Mouse (Mus musculus): ENCODE measurements around the gene Acsl5. TPM values are rescaled to one million over a fixed set of nuclear protein-coding genes. Genes with fewer than 3 reads are reported as not detected.

Gene Acsl5
- total RNA-seq (2021) (10 to 100 TPM; 12.5 to 14.7 TPM), polyA plus RNA-seq (2012; rRNA removed) (8.0 and 9.0 TPM in 2 replicates)
- long read RNA-seq, full-length matches to known transcripts: 13 of 15 reads
- long read RNA-seq, partial matches to known transcripts: 0 of 15 reads
- long read RNA-seq, other reads (novel, unspliced or antisense): 2 of 15 reads

DNA sequence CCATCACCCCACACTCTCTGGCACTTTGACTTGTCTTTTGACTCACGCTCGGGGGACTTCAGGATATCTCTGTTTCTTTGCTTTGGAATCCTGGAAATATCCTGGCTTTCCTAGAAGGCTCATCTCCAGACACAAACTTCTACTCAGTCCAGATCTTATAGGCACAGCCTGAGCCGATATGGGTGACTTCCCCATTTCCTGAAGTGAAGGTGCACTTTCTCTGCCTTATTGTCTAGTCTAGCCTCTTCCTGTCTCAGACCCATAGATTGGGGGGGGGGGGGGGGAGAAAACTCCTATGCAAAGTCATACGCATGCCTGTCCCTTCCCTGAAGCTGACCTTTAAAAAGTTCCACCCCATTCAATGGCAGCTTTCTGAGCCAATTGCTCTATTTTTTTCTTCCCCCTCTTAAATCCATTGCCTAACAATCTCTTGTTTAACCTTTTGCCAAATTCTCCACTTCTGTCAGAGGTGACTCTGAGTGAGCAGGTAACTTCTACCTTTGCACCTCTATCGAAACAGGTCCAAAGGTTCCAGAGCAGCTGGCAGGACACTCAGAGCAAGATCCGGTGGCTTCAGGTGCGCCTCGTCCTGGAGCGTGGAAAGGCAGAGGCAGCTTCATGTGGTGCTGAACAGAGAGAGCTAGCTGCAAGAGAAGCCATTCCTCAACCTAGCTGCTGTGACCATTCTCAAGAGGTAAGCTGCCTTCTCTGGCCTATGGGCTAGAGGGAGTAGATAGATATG lies at the start of gene Acsl5:
TSS of gene Acsl5 (plus strand) at position 556 of the 742 bp plus-strand sequence.
- WGBS: 84% methylated on average over 9 of the region's 9 CpGs
- DNase-seq: no peak
- H3K36me3 ChIP-seq (ENCODE audit: control insufficient read depth, insufficient read depth, low read length): no peaks in the 10 kb centered on the region
- H3K27me3 ChIP-seq (ENCODE audit: control insufficient read depth, insufficient read depth, low read length): no peaks in the 10 kb centered on the region
- no peak within 1 kb of the TSS for H3K9ac ChIP-seq (ENCODE audit: low read depth, low read length)
- intact Hi-C loops (cut with DNase I): loop anchor here (2.0 kb wide), 2 partner anchors 33 to 65 kb away; partner anchors contain the start of genes Vti1a and Zdhhc6
- H3K4me3 ChIP-seq: no peak within 1 kb of the TSS
- no peak for TF ChIP-seq POLR2A (IDR thresholded peaks at IDR 0.05; ENCODE audit: insufficient read depth, low read depth, low read length)
- TF ChIP-seq CTCF (IDR thresholded peaks at IDR 0.05): no peak
- no peak for TF ChIP-seq EP300 (IDR thresholded peaks at IDR 0.05; ENCODE audit: insufficient read depth, low read depth, low read length)
- H3K27ac ChIP-seq: no peak within 1 kb of the TSS
- H3K4me1 ChIP-seq (ENCODE audit: control insufficient read depth, insufficient read depth, low read length): no peaks in the 10 kb centered on the region
- no peaks in the 10 kb centered on the region for H3K79me2 ChIP-seq (replicated peaks; ENCODE audit: control insufficient read depth, insufficient read depth, low read length)

DNA sequence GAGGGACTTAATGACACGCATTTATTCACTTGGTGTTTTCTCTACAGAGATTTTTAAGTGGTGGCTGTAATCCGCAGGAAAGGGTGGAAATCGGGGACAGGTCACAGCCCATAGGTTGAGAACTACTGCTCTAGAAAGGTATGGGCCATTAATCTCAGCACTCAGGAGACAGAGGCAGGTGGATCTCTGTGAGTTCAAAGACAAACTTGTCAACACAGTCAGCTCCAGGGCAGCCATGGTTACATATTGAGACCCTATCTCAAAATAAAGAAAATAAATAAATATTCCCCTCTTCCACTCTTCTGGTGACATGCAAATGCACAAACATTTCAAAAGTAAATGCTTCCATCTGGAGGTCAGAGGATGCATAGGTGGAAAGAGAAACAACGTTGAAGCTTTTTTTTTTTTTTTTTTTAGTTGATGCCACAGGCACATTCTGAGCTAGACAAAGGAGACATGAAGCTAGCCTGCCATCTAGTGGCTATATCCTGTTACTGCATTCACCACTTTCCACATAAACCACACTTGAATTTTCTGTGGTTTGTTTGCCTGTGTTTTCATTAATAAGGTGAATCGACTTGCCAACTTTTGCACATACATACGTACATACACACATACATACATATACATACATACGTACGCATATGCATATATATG lies 45.1 kb upstream of the Acsl5 start:
- no peaks in the 10 kb centered on the region for H3K36me3 ChIP-seq (ENCODE audit: control insufficient read depth, insufficient read depth, low read length)
- no peaks in the 10 kb centered on the region for H3K4me1 ChIP-seq (ENCODE audit: control insufficient read depth, insufficient read depth, low read length)
- TF ChIP-seq EP300 (IDR thresholded peaks at IDR 0.05; ENCODE audit: insufficient read depth, low read depth, low read length) (no peak), CTCF (IDR thresholded peaks at IDR 0.05) (peak; percentile 87), POLR2A (IDR thresholded peaks at IDR 0.05; ENCODE audit: insufficient read depth, low read depth, low read length) (no peak)
- intact Hi-C loops (cut with DNase I): loop anchor here (2.0 kb wide), 1 partner anchor 1162 kb away; the partner anchor contains the start of gene Adra2a
- no peaks in the 10 kb centered on the region for H3K27me3 ChIP-seq (ENCODE audit: control insufficient read depth, insufficient read depth, low read length)
- no peak overlapping the region for H3K9ac ChIP-seq (ENCODE audit: low read depth, low read length)
- H3K4me3 ChIP-seq: no peak overlapping the region
- WGBS: 38% methylated on average over 8 of the region's 8 CpGs
- no peaks in the 10 kb centered on the region for H3K79me2 ChIP-seq (replicated peaks; ENCODE audit: control insufficient read depth, insufficient read depth, low read length)
- H3K27ac ChIP-seq: no peak overlapping the region
- no peak for DNase-seq

DNA sequence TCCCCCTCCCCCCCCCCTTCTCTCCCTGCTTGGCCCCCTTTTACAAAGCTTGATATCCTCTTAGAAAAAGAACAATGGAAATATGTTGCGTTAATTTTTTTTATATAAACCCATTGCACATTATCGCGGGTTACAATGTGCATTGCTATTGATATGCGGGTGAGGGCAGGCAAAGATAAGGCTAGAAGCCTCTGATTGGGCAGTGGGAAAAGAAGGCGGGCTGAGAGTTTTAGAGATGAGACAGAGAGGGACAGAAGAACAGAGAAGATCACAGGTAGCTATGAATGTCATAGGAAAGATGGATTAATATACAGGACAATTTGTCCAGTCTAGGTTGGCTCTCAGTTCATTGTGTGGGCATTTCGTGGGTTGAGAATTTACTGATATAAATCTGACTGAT lies 44.5 kb upstream of the Acsl5 start:
- intact Hi-C loops (cut with DNase I): loop anchor here (2.0 kb wide), 1 partner anchor 1162 kb away; the partner anchor contains the start of gene Adra2a
- TF ChIP-seq CTCF (IDR thresholded peaks at IDR 0.05) (no peak), EP300 (IDR thresholded peaks at IDR 0.05; ENCODE audit: insufficient read depth, low read depth, low read length) (no peak), POLR2A (IDR thresholded peaks at IDR 0.05; ENCODE audit: insufficient read depth, low read depth, low read length) (no peak)
- Histone ChIP-seq H3K27ac (no peak overlapping the region), H3K4me1 (ENCODE audit: control insufficient read depth, insufficient read depth, low read length) (no peaks in the 10 kb centered on the region), H3K9ac (ENCODE audit: low read depth, low read length) (no peak overlapping the region), H3K27me3 (ENCODE audit: control insufficient read depth, insufficient read depth, low read length) (no peaks in the 10 kb centered on the region), H3K4me3 (no peak overlapping the region), H3K79me2 (replicated peaks; ENCODE audit: control insufficient read depth, insufficient read depth, low read length) (no peaks in the 10 kb centered on the region), H3K36me3 (ENCODE audit: control insufficient read depth, insufficient read depth, low read length) (no peaks in the 10 kb centered on the region)
- DNase-seq: no peak
- WGBS: 49% methylated on average over 6 of the region's 6 CpGs

- WGBS: 48% methylated on average over 25 of the region's 25 CpGs
- TF ChIP-seq CTCF (IDR thresholded peaks at IDR 0.05) (no peak), EP300 (IDR thresholded peaks at IDR 0.05; ENCODE audit: insufficient read depth, low read depth, low read length) (no peak), POLR2A (IDR thresholded peaks at IDR 0.05; ENCODE audit: insufficient read depth, low read depth, low read length) (no peak)
- intact Hi-C loops (cut with DNase I): loop anchor here (2.0 kb wide), 1 partner anchor 1163 kb away; the partner anchor contains the start of gene Adra2a
- no peaks in the 10 kb centered on the region for H3K79me2 ChIP-seq (replicated peaks; ENCODE audit: control insufficient read depth, insufficient read depth, low read length)
- no peaks in the 10 kb centered on the region for H3K4me1 ChIP-seq (ENCODE audit: control insufficient read depth, insufficient read depth, low read length)
- H3K27ac ChIP-seq: no peak overlapping the region
- H3K4me3 ChIP-seq: no peak overlapping the region
- no peaks in the 10 kb centered on the region for H3K27me3 ChIP-seq (ENCODE audit: control insufficient read depth, insufficient read depth, low read length)
- no peaks in the 10 kb centered on the region for H3K36me3 ChIP-seq (ENCODE audit: control insufficient read depth, insufficient read depth, low read length)
- no peak for DNase-seq
- H3K9ac ChIP-seq (ENCODE audit: low read depth, low read length): no peak overlapping the region
Observed at GRCm38 (mm10) chr19:55207746-55208538, 43.8 kb upstream of the Acsl5 start.

DNA sequence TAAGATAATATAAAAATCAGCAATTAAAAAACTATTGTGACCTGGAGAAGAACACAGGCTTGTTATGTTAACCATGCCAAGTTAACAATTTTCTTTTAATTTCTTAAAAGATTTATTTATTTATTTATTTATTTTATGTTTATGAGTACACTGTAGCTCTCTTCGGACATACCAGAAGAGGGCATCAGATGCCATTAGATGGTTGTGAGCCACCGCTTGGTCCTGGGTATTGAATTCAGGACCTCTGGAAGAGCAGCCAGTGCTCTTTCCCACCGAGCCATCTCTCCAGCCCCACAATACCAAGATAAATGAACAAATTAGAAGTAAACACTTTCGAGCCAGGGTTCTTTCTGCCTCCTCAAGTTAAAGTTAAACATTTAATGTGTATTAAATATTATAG lies 43.1 kb upstream of the Acsl5 start:
- H3K27me3 ChIP-seq (ENCODE audit: control insufficient read depth, insufficient read depth, low read length): no peaks in the 10 kb centered on the region
- TF ChIP-seq POLR2A (IDR thresholded peaks at IDR 0.05; ENCODE audit: insufficient read depth, low read depth, low read length) (no peak), CTCF (IDR thresholded peaks at IDR 0.05) (no peak), EP300 (IDR thresholded peaks at IDR 0.05; ENCODE audit: insufficient read depth, low read depth, low read length) (no peak)
- no peaks in the 10 kb centered on the region for H3K36me3 ChIP-seq (ENCODE audit: control insufficient read depth, insufficient read depth, low read length)
- H3K79me2 ChIP-seq (replicated peaks; ENCODE audit: control insufficient read depth, insufficient read depth, low read length): no peaks in the 10 kb centered on the region
- WGBS: 58% methylated on average over 4 of the region's 4 CpGs
- no peak overlapping the region for H3K27ac ChIP-seq
- no peak for DNase-seq
- intact Hi-C loops (cut with DNase I): no loop called here
- H3K4me3 ChIP-seq: no peak overlapping the region
- H3K4me1 ChIP-seq (ENCODE audit: control insufficient read depth, insufficient read depth, low read length): no peaks in the 10 kb centered on the region
- H3K9ac ChIP-seq (ENCODE audit: low read depth, low read length): no peak overlapping the region

All from heart, adult 2 months (tissue).